Mouse (Mus musculus): ENCODE measurements around the gene Fam124b. TPM values are rescaled to one million over a fixed set of nuclear protein-coding genes. Genes with fewer than 3 reads are reported as not detected.

The Fam124b gene
- 0.84 and 1.0 TPM in 2 replicates for polyA plus RNA-seq (2014; fragmentation: Nextera tagmentation; extraction: Ambion mirVana)

DNA sequence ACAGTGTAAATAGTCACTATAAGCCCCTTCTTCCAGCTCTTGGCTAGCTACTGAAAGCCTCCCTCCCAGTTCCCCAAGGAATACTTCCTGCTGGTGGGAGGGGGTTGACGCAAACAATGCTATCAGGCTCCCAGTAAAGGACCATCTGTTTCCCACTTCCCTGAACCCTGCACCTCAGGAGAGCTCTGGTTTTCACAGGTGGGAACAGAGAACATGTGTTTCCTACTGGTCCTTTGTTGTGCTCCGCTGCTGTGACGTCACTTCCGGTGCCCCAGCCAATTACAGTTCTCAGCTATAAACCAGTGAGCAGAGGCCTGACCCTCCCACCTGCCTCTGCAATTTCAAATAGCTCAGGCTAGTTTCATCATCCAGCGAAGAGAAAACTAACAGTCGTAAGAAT lies at the start of gene Fam124b:
Fam124b (minus strand) TSS at position 206 of the 400 bp plus-strand sequence.
- Histone ChIP-seq H3K27ac (ENCODE audit: low read depth, low read length) (no peak within 1 kb of the TSS), H3K4me1 (ENCODE audit: control insufficient read depth, insufficient read depth, low read length) (no peaks in the 10 kb centered on the region), H3K4me3 (ENCODE audit: low read length) (no peak within 1 kb of the TSS), H3K4me2 (replicated peaks; ENCODE audit: low read depth, low read length) (no peak within 1 kb of the TSS), H3K9ac (ENCODE audit: low read depth, low read length) (no peak within 1 kb of the TSS), H3K36me3 (ENCODE audit: control insufficient read depth, insufficient read depth, low read length) (no peaks in the 10 kb centered on the region), H3K9me3 (ENCODE audit: control insufficient read depth, low read length) (0 out of 2 replicates have a peak, but pooled peaks cover 2% of the 10 kb centered on the region), H3K27me3 (ENCODE audit: control insufficient read depth, insufficient read depth, low read length) (no peaks in the 10 kb centered on the region)
- peak; percentile 62; the same call in 1 of the 2 replicates for ATAC-seq (ENCODE audit: low FRiP score, low TSS enrichment)
- 76% methylated on average over 6 of the region's 6 CpGs for WGBS

DNA sequence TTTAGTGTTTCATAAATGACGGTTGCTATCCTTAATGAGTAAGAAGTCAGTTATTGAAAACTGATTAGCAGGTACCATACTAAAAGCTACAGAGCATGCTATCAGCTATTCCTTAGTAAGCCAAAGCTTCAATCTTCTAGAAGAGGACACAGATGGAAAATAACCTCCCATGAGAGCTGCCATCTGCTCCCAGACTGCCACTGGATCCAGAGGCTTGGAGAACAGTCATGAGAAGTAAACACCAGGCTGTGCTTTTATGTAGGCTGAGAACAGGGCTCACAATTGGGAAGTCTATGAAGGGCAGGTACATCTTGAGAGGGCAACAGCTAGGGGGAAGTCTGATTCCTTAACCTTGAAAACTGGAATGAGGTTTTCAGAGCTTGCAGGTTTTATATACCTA lies 42.2 kb upstream of the Fam124b start:
- Histone ChIP-seq H3K36me3 (ENCODE audit: control insufficient read depth, insufficient read depth, low read length) (no peaks in the 10 kb centered on the region), H3K4me1 (ENCODE audit: control insufficient read depth, insufficient read depth, low read length) (peaks cover 5% of the 10 kb centered on the region; the same call in 1 of the 2 replicates), H3K27ac (ENCODE audit: low read depth, low read length) (no peak overlapping the region), H3K9ac (ENCODE audit: low read depth, low read length) (no peak overlapping the region), H3K9me3 (ENCODE audit: control insufficient read depth, low read length) (no peaks in the 10 kb centered on the region), H3K4me2 (replicated peaks; ENCODE audit: low read depth, low read length) (no peak overlapping the region), H3K27me3 (ENCODE audit: control insufficient read depth, insufficient read depth, low read length) (no peaks in the 10 kb centered on the region), H3K4me3 (ENCODE audit: low read length) (no peak overlapping the region)
- no peak for ATAC-seq (ENCODE audit: low FRiP score, low TSS enrichment)
- WGBS: 83% methylated on average over 1 of the region's 1 CpGs

DNA sequence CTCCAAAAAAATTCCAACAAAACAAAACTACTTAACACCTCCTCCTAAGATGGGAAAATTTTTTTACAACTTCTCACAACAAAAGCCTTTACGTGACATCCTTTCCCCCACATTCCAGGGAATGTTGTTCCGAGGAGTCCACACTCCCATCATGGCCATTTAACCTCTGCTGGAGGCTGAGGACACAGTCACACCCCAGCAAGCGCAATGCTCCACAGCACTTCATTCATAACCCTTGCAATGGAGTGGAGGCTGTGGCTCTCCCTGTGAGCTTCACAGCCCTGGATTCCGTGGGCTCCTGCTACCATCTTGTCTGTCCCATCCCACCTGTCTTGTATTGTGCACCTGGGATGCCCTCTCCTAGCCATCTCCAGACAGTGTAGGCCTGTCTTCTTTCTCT lies 40.4 kb upstream of the Fam124b start:
- Histone ChIP-seq H3K9ac (ENCODE audit: low read depth, low read length) (no peak overlapping the region), H3K4me3 (ENCODE audit: low read length) (no peak overlapping the region), H3K4me2 (replicated peaks; ENCODE audit: low read depth, low read length) (no peak overlapping the region), H3K27ac (ENCODE audit: low read depth, low read length) (no peak overlapping the region), H3K27me3 (ENCODE audit: control insufficient read depth, insufficient read depth, low read length) (no peaks in the 10 kb centered on the region), H3K4me1 (ENCODE audit: control insufficient read depth, insufficient read depth, low read length) (peaks cover 5% of the 10 kb centered on the region; the same call in 1 of the 2 replicates), H3K9me3 (ENCODE audit: control insufficient read depth, low read length) (no peaks in the 10 kb centered on the region), H3K36me3 (ENCODE audit: control insufficient read depth, insufficient read depth, low read length) (no peaks in the 10 kb centered on the region)
- peak; percentile 83; the same call in 1 of the 2 replicates for ATAC-seq (ENCODE audit: low FRiP score, low TSS enrichment)
- WGBS: 45% methylated on average over 4 of the region's 4 CpGs

DNA sequence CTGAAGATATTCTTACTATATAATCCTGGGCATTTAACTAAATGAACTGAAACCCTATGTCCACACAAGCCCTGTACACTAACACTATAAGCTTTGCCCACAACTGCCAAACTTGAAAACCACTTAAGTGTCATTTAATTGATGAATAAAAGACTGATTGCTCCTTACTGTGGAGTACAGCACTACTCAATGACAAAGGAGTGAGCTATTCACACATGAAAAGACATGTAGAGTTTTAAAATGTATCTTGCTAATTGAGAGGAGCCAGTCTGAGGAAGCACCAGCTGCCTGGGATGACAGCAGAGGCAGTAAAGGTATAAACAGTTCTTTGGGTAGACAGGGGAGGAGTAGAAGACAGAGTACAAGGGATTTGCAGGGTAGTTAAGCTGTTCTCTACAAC lies 35.0 kb upstream of the Fam124b start:
- H3K27ac ChIP-seq (ENCODE audit: low read depth, low read length): no peak overlapping the region
- no peaks in the 10 kb centered on the region for H3K27me3 ChIP-seq (ENCODE audit: control insufficient read depth, insufficient read depth, low read length)
- no peak overlapping the region for H3K9ac ChIP-seq (ENCODE audit: low read depth, low read length)
- H3K36me3 ChIP-seq (ENCODE audit: control insufficient read depth, insufficient read depth, low read length): no peaks in the 10 kb centered on the region
- no peaks in the 10 kb centered on the region for H3K9me3 ChIP-seq (ENCODE audit: control insufficient read depth, low read length)
- H3K4me2 ChIP-seq (replicated peaks; ENCODE audit: low read depth, low read length): no peak overlapping the region
- no peaks in the 10 kb centered on the region for H3K4me1 ChIP-seq (ENCODE audit: control insufficient read depth, insufficient read depth, low read length)
- no peak for ATAC-seq (ENCODE audit: low FRiP score, low TSS enrichment)
- no peak overlapping the region for H3K4me3 ChIP-seq (ENCODE audit: low read length)

DNA sequence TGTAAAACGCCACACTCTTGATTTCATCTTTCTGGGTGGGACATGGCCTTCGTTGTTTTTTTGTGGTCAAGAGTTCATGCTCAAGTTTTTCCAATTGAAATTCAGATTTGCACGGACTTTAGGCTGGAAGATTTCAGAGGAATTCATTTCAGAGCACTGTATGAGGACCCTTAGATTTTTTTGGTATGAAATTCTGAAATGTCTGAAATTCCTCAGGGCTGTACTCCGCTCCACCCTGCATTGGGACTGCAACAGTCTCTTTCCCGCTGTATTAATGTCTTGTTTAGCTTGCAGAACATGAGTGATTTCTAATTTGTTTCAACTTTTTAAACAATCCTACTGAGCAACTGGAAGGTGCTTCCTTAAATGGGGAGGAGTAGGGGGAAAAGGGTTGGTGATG lies 32.0 kb upstream of the Fam124b start:
- no peaks in the 10 kb centered on the region for H3K27me3 ChIP-seq (ENCODE audit: control insufficient read depth, insufficient read depth, low read length)
- no peak overlapping the region for H3K27ac ChIP-seq (ENCODE audit: low read depth, low read length)
- no peak overlapping the region for H3K9ac ChIP-seq (ENCODE audit: low read depth, low read length)
- no peaks in the 10 kb centered on the region for H3K4me1 ChIP-seq (ENCODE audit: control insufficient read depth, insufficient read depth, low read length)
- WGBS: 89% methylated on average over 5 of the region's 5 CpGs
- H3K4me3 ChIP-seq (ENCODE audit: low read length): no peak overlapping the region
- no peaks in the 10 kb centered on the region for H3K9me3 ChIP-seq (ENCODE audit: control insufficient read depth, low read length)
- no peak overlapping the region for H3K4me2 ChIP-seq (replicated peaks; ENCODE audit: low read depth, low read length)
- no peak for ATAC-seq (ENCODE audit: low FRiP score, low TSS enrichment)
- H3K36me3 ChIP-seq (ENCODE audit: control insufficient read depth, insufficient read depth, low read length): no peaks in the 10 kb centered on the region

DNA sequence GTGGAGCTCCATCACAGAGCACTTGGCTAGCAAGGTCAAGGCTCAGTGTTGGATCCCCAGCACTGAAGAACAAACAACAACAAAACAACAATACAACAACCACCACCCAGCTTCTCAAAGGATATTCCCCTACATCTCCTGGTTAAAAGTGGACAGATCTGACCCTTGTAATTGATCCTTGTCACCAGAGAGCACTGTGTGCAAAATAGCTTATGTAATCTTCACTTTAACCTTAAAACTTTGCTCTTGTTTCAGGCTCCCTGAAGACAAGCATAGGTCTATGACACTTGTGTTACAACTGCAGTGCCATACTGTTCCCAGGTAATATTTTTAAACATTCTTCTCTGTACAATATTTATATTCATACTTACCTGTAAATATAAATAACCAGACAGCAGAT lies 28.9 kb upstream of the Fam124b start:
- no peak for ATAC-seq (ENCODE audit: low FRiP score, low TSS enrichment)
- no peaks in the 10 kb centered on the region for H3K4me1 ChIP-seq (ENCODE audit: control insufficient read depth, insufficient read depth, low read length)
- no peak overlapping the region for H3K4me3 ChIP-seq (ENCODE audit: low read length)
- H3K9ac ChIP-seq (ENCODE audit: low read depth, low read length): no peak overlapping the region
- H3K27me3 ChIP-seq (ENCODE audit: control insufficient read depth, insufficient read depth, low read length): no peaks in the 10 kb centered on the region
- H3K27ac ChIP-seq (ENCODE audit: low read depth, low read length): no peak overlapping the region
- H3K4me2 ChIP-seq (replicated peaks; ENCODE audit: low read depth, low read length): no peak overlapping the region
- H3K36me3 ChIP-seq (ENCODE audit: control insufficient read depth, insufficient read depth, low read length): no peaks in the 10 kb centered on the region
- H3K9me3 ChIP-seq (ENCODE audit: control insufficient read depth, low read length): no peaks in the 10 kb centered on the region

DNA sequence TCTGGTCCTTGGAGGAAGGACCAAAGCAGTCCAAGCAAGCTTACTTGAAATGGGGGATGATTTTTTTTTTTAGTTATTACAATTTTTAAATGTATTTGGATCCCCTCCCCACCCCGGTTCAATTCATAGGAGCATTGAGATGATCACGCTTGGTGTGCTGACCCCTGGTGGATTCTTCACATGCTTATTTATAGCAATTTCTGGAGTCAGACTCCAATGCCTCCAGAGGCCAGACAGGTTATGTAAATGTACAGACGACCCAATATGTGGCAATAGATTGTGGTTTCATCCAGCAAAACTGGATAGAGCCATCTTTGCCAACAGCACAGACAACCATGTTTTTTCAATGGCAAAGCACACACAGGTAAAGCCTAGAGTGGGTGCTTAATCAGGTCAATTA lies 25.9 kb upstream of the Fam124b start:
- ATAC-seq (ENCODE audit: low FRiP score, low TSS enrichment): no peak

DNA sequence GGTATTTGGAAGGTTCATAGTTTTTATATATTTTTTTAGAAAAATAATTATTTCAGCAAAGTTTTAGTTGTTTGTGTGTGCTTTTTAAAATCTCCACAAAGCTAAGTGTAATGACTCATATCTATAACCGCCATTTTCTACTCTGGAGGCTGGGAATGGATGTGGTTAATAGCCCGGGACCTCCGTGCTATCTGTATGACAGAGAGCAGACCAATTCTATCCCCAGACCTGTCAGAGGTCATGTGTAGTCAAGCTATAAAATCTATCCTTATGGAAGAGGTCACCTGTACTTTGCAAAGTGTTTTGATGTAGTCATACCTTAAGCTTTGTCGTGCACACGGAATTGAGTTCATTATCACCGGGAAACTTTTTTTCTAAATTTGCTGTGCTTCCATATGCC lies 23.3 kb upstream of the Fam124b start:
- no peak overlapping the region for H3K4me3 ChIP-seq (ENCODE audit: low read length)
- H3K9me3 ChIP-seq (ENCODE audit: control insufficient read depth, low read length): no peaks in the 10 kb centered on the region
- 48% methylated on average over 6 of the region's 6 CpGs for WGBS
- no peak overlapping the region for H3K27ac ChIP-seq (ENCODE audit: low read depth, low read length)
- H3K27me3 ChIP-seq (ENCODE audit: control insufficient read depth, insufficient read depth, low read length): no peaks in the 10 kb centered on the region
- H3K4me2 ChIP-seq (replicated peaks; ENCODE audit: low read depth, low read length): no peak overlapping the region
- H3K36me3 ChIP-seq (ENCODE audit: control insufficient read depth, insufficient read depth, low read length): no peaks in the 10 kb centered on the region
- peak; percentile 56; the same call in 1 of the 2 replicates for ATAC-seq (ENCODE audit: low FRiP score, low TSS enrichment)
- no peak overlapping the region for H3K9ac ChIP-seq (ENCODE audit: low read depth, low read length)
- H3K4me1 ChIP-seq (ENCODE audit: control insufficient read depth, insufficient read depth, low read length): peaks cover 5% of the 10 kb centered on the region; the same call in 1 of the 2 replicates

More for the DNA sequence above, 25.9 kb upstream of the Fam124b start:
- H3K27me3 ChIP-seq (ENCODE audit: control insufficient read depth, insufficient read depth, low read length): no peaks in the 10 kb centered on the region
- no peaks in the 10 kb centered on the region for H3K9me3 ChIP-seq (ENCODE audit: control insufficient read depth, low read length)
- no peak overlapping the region for H3K4me3 ChIP-seq (ENCODE audit: low read length)
- peaks cover 5% of the 10 kb centered on the region; the same call in 1 of the 2 replicates for H3K4me1 ChIP-seq (ENCODE audit: control insufficient read depth, insufficient read depth, low read length)
- no peak overlapping the region for H3K4me2 ChIP-seq (replicated peaks; ENCODE audit: low read depth, low read length)
- 58% methylated on average over 3 of the region's 3 CpGs for WGBS
- H3K9ac ChIP-seq (ENCODE audit: low read depth, low read length): no peak overlapping the region
- H3K36me3 ChIP-seq (ENCODE audit: control insufficient read depth, insufficient read depth, low read length): no peaks in the 10 kb centered on the region
- H3K27ac ChIP-seq (ENCODE audit: low read depth, low read length): no peak overlapping the region

DNA sequence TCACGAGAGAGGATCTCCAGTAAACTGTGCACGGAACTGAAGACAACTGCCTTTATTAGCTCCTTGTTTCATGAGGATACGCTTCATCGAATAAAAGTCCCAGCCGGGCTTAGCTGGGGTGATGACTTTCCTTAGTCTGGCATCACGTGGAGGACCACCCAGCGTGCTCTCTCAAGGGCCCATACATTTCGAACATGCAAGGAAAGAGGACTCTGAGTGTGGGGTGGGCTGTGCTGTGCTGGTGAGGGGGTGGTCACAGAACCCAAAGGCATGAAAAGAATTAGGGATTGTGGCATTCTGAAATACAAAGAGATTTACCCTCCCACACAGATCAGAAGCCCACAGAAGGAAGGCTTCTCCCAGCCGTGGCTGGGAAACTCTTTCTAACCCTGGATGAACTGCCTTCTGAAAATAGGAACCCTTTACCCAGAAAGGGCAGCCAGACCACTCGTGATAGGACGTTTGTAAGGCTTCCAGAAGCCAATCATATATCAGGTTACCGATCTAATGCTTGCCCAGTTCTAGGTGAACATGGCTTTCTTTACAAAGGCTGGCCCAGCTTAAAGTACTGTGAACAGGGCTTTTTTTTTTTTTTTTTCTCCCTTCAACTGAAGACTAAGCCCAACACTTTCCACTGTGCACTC lies 21.9 kb upstream of the Fam124b start:
- peak; percentile 60 for ATAC-seq (ENCODE audit: low FRiP score, low TSS enrichment)
- WGBS: 23% methylated on average over 12 of the region's 12 CpGs

More for the DNA sequence above, 21.9 kb upstream of the Fam124b start:
- H3K27me3 ChIP-seq (ENCODE audit: control insufficient read depth, insufficient read depth, low read length): no peaks in the 10 kb centered on the region
- H3K4me2 ChIP-seq (replicated peaks; ENCODE audit: low read depth, low read length): no peak overlapping the region
- no peaks in the 10 kb centered on the region for H3K9me3 ChIP-seq (ENCODE audit: control insufficient read depth, low read length)
- no peak overlapping the region for H3K4me3 ChIP-seq (ENCODE audit: low read length)
- peaks cover 5% of the 10 kb centered on the region; the same call in 1 of the 2 replicates for H3K4me1 ChIP-seq (ENCODE audit: control insufficient read depth, insufficient read depth, low read length)
- no peak overlapping the region for H3K27ac ChIP-seq (ENCODE audit: low read depth, low read length)
- no peaks in the 10 kb centered on the region for H3K36me3 ChIP-seq (ENCODE audit: control insufficient read depth, insufficient read depth, low read length)
- no peak overlapping the region for H3K9ac ChIP-seq (ENCODE audit: low read depth, low read length)
